Mouse (Mus musculus): ENCODE results near the gene Mob1b.

Mob1b gene

GRCm38 (mm10) chr5:88791256-88792245 is 70.9 kb downstream of the Mob1b start:
- peak; percentile 27 to 32 for DNase-seq

- DNase-seq, result no peak
These were observed 73.0 kb downstream of the Mob1b start for GRCm38 (mm10) chr5:88793676-88794075.

- DNase-seq, result no peak
These were observed 75.4 kb downstream of the Mob1b start for GRCm38 (mm10) chr5:88795910-88796584.

- no peak for DNase-seq
These were observed 75.9 kb downstream of the Mob1b start for GRCm38 (mm10) chr5:88796588-88796987.

- DNase-seq, result no peak
These were observed 76.5 kb downstream of the Mob1b start for GRCm38 (mm10) chr5:88797121-88797520.

- DNase-seq, result no peak
These were observed 85.0 kb downstream of the Mob1b start for GRCm38 (mm10) chr5:88805616-88806015.

- no peak for DNase-seq
These were observed 85.6 kb downstream of the Mob1b start for GRCm38 (mm10) chr5:88806278-88806677.

- no peak for DNase-seq
These were observed 86.7 kb downstream of the Mob1b start for GRCm38 (mm10) chr5:88807342-88807741.

GRCm38 (mm10) chr5:88813188-88813587 is 92.5 kb downstream of the Mob1b start:
- DNase-seq, result no peak

Measured in thymus, postnatal 36 days (tissue).